Mouse (Mus musculus) heart, embryonic 14.5 days (tissue): ENCODE results near the gene Tex45. TPM values are rescaled to one million over a fixed set of nuclear protein-coding genes. Genes with fewer than 3 reads are reported as not detected.

ENCODE experiments used
- ATAC-seq: fragments of 200-750 bp; cut with Nextera tagmentation; 2 replicates; pipeline ENCODE4 v1.8.0; 2017; ENCODE audit warnings: low read depth, moderate TSS enrichment; ENCODE audit not compliant: insufficient number of reproducible peaks, insufficient read depth, low FRiP score
- H3K27ac ChIP-seq, 2 experiments: fragments of 200-500 bp in 1 of 2; fragments of 300-500 bp in 1 of 2; sonication (generic) in 1 of 2; replicated peaks in 1 of 2; 2 replicates each; pipeline ENCODE4 v1.5.1; 2012 to 2014; ENCODE audit warnings: low read depth in 2 of 2, low read length in 2 of 2, control low read depth in 1 of 2, mild to moderate bottlenecking in 1 of 2, mixed read lengths in 1 of 2; ENCODE audit not compliant: control insufficient read depth in 1 of 2, insufficient read depth in 1 of 2
- H3K27me3 ChIP-seq: fragments of 300-500 bp; sonication (generic); 2 replicates; pipeline ENCODE4 v1.6.1; 2014; ENCODE audit warnings: mild to moderate bottlenecking, low read length, control low read depth; ENCODE audit not compliant: control insufficient read depth, insufficient read depth
- H3K36me3 ChIP-seq: fragments of 300-500 bp; sonication (generic); 2 replicates; pipeline ENCODE4 v1.6.1; 2014; ENCODE audit warnings: mild to moderate bottlenecking, control low read depth, low read length, mixed read lengths; ENCODE audit not compliant: control insufficient read depth, insufficient read depth
- H3K4me1 ChIP-seq, 2 experiments: fragments of 200-500 bp in 1 of 2; fragments of 300-500 bp in 1 of 2; sonication (generic) in 1 of 2; 2 replicates each; pipeline ENCODE4 v1.6.1; 2012 to 2014; ENCODE audit warnings: low read length in 2 of 2, control low read depth in 1 of 2, mixed read lengths in 1 of 2; ENCODE audit not compliant: control insufficient read depth in 2 of 2, insufficient read depth in 2 of 2
- H3K4me2 ChIP-seq: fragments of 300-500 bp; sonication (generic); 2 replicates; pipeline ENCODE4 v1.6.1; 2014; ENCODE audit warnings: mild to moderate bottlenecking, low read length
- H3K4me3 ChIP-seq, 2 experiments: fragments of 200-500 bp in 1 of 2; fragments of 300-500 bp in 1 of 2; sonication (generic) in 1 of 2; 2 replicates each; pipeline ENCODE4 v1.5.1; 2012 to 2014; ENCODE audit warnings: low read length in 2 of 2, mild to moderate bottlenecking in 2 of 2, control low read depth in 1 of 2, low read depth in 1 of 2, moderate library complexity in 1 of 2; ENCODE audit not compliant: control insufficient read depth in 1 of 2, insufficient read depth in 1 of 2
- H3K9ac ChIP-seq: fragments of 300-500 bp; sonication (generic); 2 replicates; pipeline ENCODE4 v1.6.1; 2014; ENCODE audit warnings: mild to moderate bottlenecking, low read length
- H3K9me3 ChIP-seq: fragments of 300-500 bp; sonication (generic); 2 replicates; pipeline ENCODE4 v1.6.1; 2016; ENCODE audit warnings: low read length, control low read depth; ENCODE audit not compliant: control insufficient read depth
- WGBS: fragments of 180-500 bp; shearing (Covaris S2); extraction: QIAGEN DNeasy Blood & Tissue Kit; methylation state at CpG from one replicate; pipeline ENCODE4 v1.1.7; 2014; 5-methylcytosine and 5-hydroxymethylcytosine counted together
- polyA plus RNA-seq: library from polyadenylated mRNA; unstranded; fragments of >200 nt; fragmentation: Nextera tagmentation; extraction: Ambion mirVana; gene quantifications from 2 replicates; pipeline ENCODE4 v1.2.1, GENCODE M21; 2014

Tex45 gene
- polyA plus RNA-seq, 1 experiment from 2014 or later = not detected

- WGBS = under 1% methylated on average over 36 of the region's 36 CpGs
- H3K27me3 ChIP-seq = no peaks in the 10 kb centered on the region
- ATAC-seq = peak; percentile 83
- peaks cover 34% of the 10 kb centered on the region for H3K36me3 ChIP-seq
- H3K4me2 ChIP-seq = peak overlapping the region; percentile 99
- H3K9me3 ChIP-seq = no peaks in the 10 kb centered on the region
- peak overlapping the region; percentile 40 to 82 for H3K27ac ChIP-seq
- H3K9ac ChIP-seq = peak overlapping the region; percentile 75
- peak overlapping the region; percentile 63 to 68 for H3K4me3 ChIP-seq
- peaks cover 0 to 4% of the 10 kb centered on the region in 2 experiments; a peak in 2 of 4 replicates for H3K4me1 ChIP-seq
Measured at GRCm38 (mm10) chr8:3516450-3517116, 45.9 kb downstream of the Tex45 start.

- peak overlapping the region; percentile 75 for H3K9ac ChIP-seq
- ATAC-seq = no peak
- WGBS = 8% methylated on average over 16 of the region's 16 CpGs
- H3K27me3 ChIP-seq = no peaks in the 10 kb centered on the region
- H3K9me3 ChIP-seq = no peaks in the 10 kb centered on the region
- peaks cover 34% of the 10 kb centered on the region for H3K36me3 ChIP-seq
- H3K4me1 ChIP-seq = peaks cover 0 to 4% of the 10 kb centered on the region in 2 experiments; a peak in 2 of 4 replicates
- peak overlapping the region; percentile 63 to 68 for H3K4me3 ChIP-seq
- peak overlapping the region; percentile 99 for H3K4me2 ChIP-seq
- peak overlapping the region; percentile 20 to 40; a peak in 2 of 4 replicates for H3K27ac ChIP-seq
Measured at GRCm38 (mm10) chr8:3517117-3517495, 46.4 kb downstream of the Tex45 start.

- Histone ChIP-seq H3K4me2 (no peak overlapping the region), H3K9me3 (no peaks in the 10 kb centered on the region), H3K27me3 (no peaks in the 10 kb centered on the region), H3K4me1 (no peaks in the 10 kb centered on the region), H3K27ac (no peak overlapping the region), H3K9ac (no peak overlapping the region), H3K4me3 (no peak overlapping the region), H3K36me3 (peaks cover 56% of the 10 kb centered on the region)
- 82% methylated on average over 13 of the region's 13 CpGs for WGBS
- ATAC-seq = no peak
Measured at GRCm38 (mm10) chr8:3522007-3522697, 51.5 kb downstream of the Tex45 start.

GRCm38 (mm10) chr8:3530816-3531215 lies 60.2 kb downstream of the Tex45 start:
- Histone ChIP-seq H3K27ac (no peak overlapping the region), H3K9ac (no peak overlapping the region), H3K9me3 (no peaks in the 10 kb centered on the region), H3K4me3 (no peak overlapping the region), H3K4me2 (no peak overlapping the region), H3K36me3 (peaks cover 46% of the 10 kb centered on the region), H3K27me3 (no peaks in the 10 kb centered on the region), H3K4me1 (no peaks in the 10 kb centered on the region)
- 76% methylated on average over 5 of the region's 5 CpGs for WGBS
- no peak for ATAC-seq

- peaks cover 49% of the 10 kb centered on the region for H3K36me3 ChIP-seq
- no peak overlapping the region for H3K27ac ChIP-seq
- no peaks in the 10 kb centered on the region for H3K27me3 ChIP-seq
- no peaks in the 10 kb centered on the region for H3K9me3 ChIP-seq
- 90% methylated on average over 18 of the region's 18 CpGs for WGBS
- no peak overlapping the region for H3K9ac ChIP-seq
- H3K4me3 ChIP-seq = no peak overlapping the region
- no peak for ATAC-seq
- no peak overlapping the region for H3K4me2 ChIP-seq
- H3K4me1 ChIP-seq = no peaks in the 10 kb centered on the region
Measured at GRCm38 (mm10) chr8:3531936-3532335, 61.3 kb downstream of the Tex45 start.

GRCm38 (mm10) chr8:3536053-3536841 lies 65.6 kb downstream of the Tex45 start:
- H3K27ac ChIP-seq = no peak overlapping the region
- H3K9ac ChIP-seq = no peak overlapping the region
- peaks cover 78% of the 10 kb centered on the region for H3K36me3 ChIP-seq
- no peaks in the 10 kb centered on the region for H3K9me3 ChIP-seq
- H3K4me3 ChIP-seq = no peak overlapping the region
- H3K4me1 ChIP-seq = no peaks in the 10 kb centered on the region
- H3K4me2 ChIP-seq = no peak overlapping the region
- no peaks in the 10 kb centered on the region for H3K27me3 ChIP-seq
- 56% methylated on average over 15 of the region's 15 CpGs for WGBS
- ATAC-seq = no peak; the same call in 1 of the 2 replicates
